Mouse (Mus musculus): ENCODE data around the gene Atg4b.
"Not testable (repeated sequence)": the region's sequence is repeated elsewhere in the genome, so short reads cannot be mapped to it uniquely, and the experiment has no call there.

Gene Atg4b

GRCm38 (mm10) chr1:93823796-93824495 is 72.6 kb downstream of the Atg4b start:
- no peak for DNase-seq

GRCm38 (mm10) chr1:93824609-93825008 is 73.3 kb downstream of the Atg4b start, which contains the start of gene D2hgdh:
Gene D2hgdh (plus strand): TSS chr1:93824909.
- no peak for DNase-seq

- peak; percentile 97 for DNase-seq
These were observed 73.9 kb downstream of the Atg4b start for GRCm38 (mm10) chr1:93825105-93825674.

- DNase-seq = peak; percentile 23
These were observed 74.7 kb downstream of the Atg4b start for GRCm38 (mm10) chr1:93825771-93826539.

- no peak for DNase-seq
These were observed 75.2 kb downstream of the Atg4b start for GRCm38 (mm10) chr1:93826540-93826835.

- not testable (repeated sequence) for DNase-seq
These were observed 81.6 kb downstream of the Atg4b start for GRCm38 (mm10) chr1:93832754-93833360.

GRCm38 (mm10) chr1:93834671-93835150 is 83.4 kb downstream of the Atg4b start:
- DNase-seq = no peak

GRCm38 (mm10) chr1:93835211-93835610 is 83.9 kb downstream of the Atg4b start:
- no peak for DNase-seq

GRCm38 (mm10) chr1:93835876-93836531 is 84.7 kb downstream of the Atg4b start:
- DNase-seq = no peak

- DNase-seq = no peak
These were observed 85.2 kb downstream of the Atg4b start for GRCm38 (mm10) chr1:93836532-93836913.

- DNase-seq = no peak
These were observed 86.0 kb downstream of the Atg4b start for GRCm38 (mm10) chr1:93837335-93837734.

- DNase-seq = not testable (repeated sequence)
These were observed 87.3 kb downstream of the Atg4b start for GRCm38 (mm10) chr1:93838569-93838968.

All from kidney, adult 11 months (tissue).